Mouse (Mus musculus): ENCODE data around the gene Ccdc88c. TPM values are rescaled to one million over a fixed set of nuclear protein-coding genes. Genes with fewer than 3 reads are reported as not detected.

The Ccdc88c gene
- polyA plus RNA-seq, 1 experiment from 2014 or later: 2.3 TPM

- no peak overlapping the region for H3K4me2 ChIP-seq
- H3K27ac ChIP-seq (ENCODE audit: poor library complexity, severe bottlenecking): no peak overlapping the region
- peaks cover 6% of the 10 kb centered on the region; the same call in 1 of the 2 replicates for H3K36me3 ChIP-seq
- no peak for ATAC-seq (ENCODE audit: insufficient number of reproducible peaks, low FRiP score)
- WGBS: 90% methylated on average over 21 of the region's 21 CpGs
- H3K4me3 ChIP-seq: no peak overlapping the region
- H3K9me3 ChIP-seq (replicated peaks): no peaks in the 10 kb centered on the region
- H3K27me3 ChIP-seq (replicated peaks): peaks cover 87% of the 10 kb centered on the region
- no peak overlapping the region for H3K9ac ChIP-seq
- H3K4me1 ChIP-seq (replicated peaks): no peaks in the 10 kb centered on the region
Measured at GRCm38 (mm10) chr12:100944921-100945336, 83.9 kb downstream of the Ccdc88c start.

- Histone ChIP-seq H3K9me3 (replicated peaks) (no peaks in the 10 kb centered on the region), H3K4me1 (replicated peaks) (no peaks in the 10 kb centered on the region), H3K4me2 (no peak overlapping the region), H3K36me3 (peaks cover 6% of the 10 kb centered on the region; the same call in 1 of the 2 replicates), H3K9ac (no peak overlapping the region), H3K27ac (ENCODE audit: poor library complexity, severe bottlenecking) (no peak overlapping the region), H3K4me3 (no peak overlapping the region), H3K27me3 (replicated peaks) (peaks cover 82% of the 10 kb centered on the region)
- ATAC-seq (ENCODE audit: insufficient number of reproducible peaks, low FRiP score): no peak
- WGBS: 82% methylated on average over 4 of the region's 4 CpGs
Measured at GRCm38 (mm10) chr12:100943146-100943545, 85.7 kb downstream of the Ccdc88c start.

GRCm38 (mm10) chr12:100941361-100941760 is 87.5 kb downstream of the Ccdc88c start:
- 75% methylated on average over 3 of the region's 3 CpGs for WGBS
- Histone ChIP-seq H3K4me1 (replicated peaks) (no peaks in the 10 kb centered on the region), H3K9ac (no peak overlapping the region), H3K36me3 (peaks cover under 1% of the 10 kb centered on the region; the same call in 1 of the 2 replicates), H3K27ac (ENCODE audit: poor library complexity, severe bottlenecking) (no peak overlapping the region), H3K27me3 (replicated peaks) (peaks cover 76% of the 10 kb centered on the region), H3K4me3 (no peak overlapping the region), H3K4me2 (no peak overlapping the region), H3K9me3 (replicated peaks) (no peaks in the 10 kb centered on the region)
- ATAC-seq (ENCODE audit: insufficient number of reproducible peaks, low FRiP score): no peak

GRCm38 (mm10) chr12:100937441-100938360 is 91.2 kb downstream of the Ccdc88c start:
- H3K9me3 ChIP-seq (replicated peaks): no peaks in the 10 kb centered on the region
- 73% methylated on average over 21 of the region's 21 CpGs for WGBS
- peaks cover 40% of the 10 kb centered on the region for H3K27me3 ChIP-seq (replicated peaks)
- no peak overlapping the region for H3K27ac ChIP-seq (ENCODE audit: poor library complexity, severe bottlenecking)
- H3K36me3 ChIP-seq: no peaks in the 10 kb centered on the region
- no peak; the same call in 1 of the 2 replicates for ATAC-seq (ENCODE audit: insufficient number of reproducible peaks, low FRiP score)
- H3K9ac ChIP-seq: no peak overlapping the region
- H3K4me3 ChIP-seq: no peak overlapping the region
- no peaks in the 10 kb centered on the region; the same call in 1 of the 2 replicates for H3K4me1 ChIP-seq (replicated peaks)
- H3K4me2 ChIP-seq: no peak overlapping the region

- no peak for ATAC-seq (ENCODE audit: insufficient number of reproducible peaks, low FRiP score)
- no peak overlapping the region for H3K9ac ChIP-seq
- H3K9me3 ChIP-seq (replicated peaks): no peaks in the 10 kb centered on the region
- 83% methylated on average over 4 of the region's 4 CpGs for WGBS
- H3K4me3 ChIP-seq: no peak overlapping the region
- H3K36me3 ChIP-seq: no peaks in the 10 kb centered on the region
- H3K27me3 ChIP-seq (replicated peaks): peaks cover 36% of the 10 kb centered on the region
- no peaks in the 10 kb centered on the region; the same call in 1 of the 2 replicates for H3K4me1 ChIP-seq (replicated peaks)
- no peak overlapping the region for H3K27ac ChIP-seq (ENCODE audit: poor library complexity, severe bottlenecking)
- H3K4me2 ChIP-seq: no peak overlapping the region
Measured at GRCm38 (mm10) chr12:100936737-100937136, 92.1 kb downstream of the Ccdc88c start.

GRCm38 (mm10) chr12:100936116-100936515 is 92.7 kb downstream of the Ccdc88c start:
- no peak overlapping the region for H3K9ac ChIP-seq
- no peaks in the 10 kb centered on the region; the same call in 1 of the 2 replicates for H3K4me1 ChIP-seq (replicated peaks)
- H3K4me2 ChIP-seq: no peak overlapping the region
- no peaks in the 10 kb centered on the region for H3K36me3 ChIP-seq
- peak; percentile 44 for ATAC-seq (ENCODE audit: insufficient number of reproducible peaks, low FRiP score)
- H3K27ac ChIP-seq (ENCODE audit: poor library complexity, severe bottlenecking): no peak overlapping the region
- peaks cover 29% of the 10 kb centered on the region for H3K27me3 ChIP-seq (replicated peaks)
- 13% methylated on average over 2 of the region's 2 CpGs for WGBS
- H3K4me3 ChIP-seq: no peak overlapping the region
- H3K9me3 ChIP-seq (replicated peaks): no peaks in the 10 kb centered on the region

GRCm38 (mm10) chr12:100934796-100935195 is 94.1 kb downstream of the Ccdc88c start:
- Histone ChIP-seq H3K4me3 (no peak overlapping the region), H3K27me3 (replicated peaks) (peaks cover 25% of the 10 kb centered on the region), H3K4me2 (no peak overlapping the region), H3K27ac (ENCODE audit: poor library complexity, severe bottlenecking) (no peak overlapping the region), H3K36me3 (no peaks in the 10 kb centered on the region), H3K9ac (no peak overlapping the region), H3K9me3 (replicated peaks) (no peaks in the 10 kb centered on the region), H3K4me1 (replicated peaks) (no peaks in the 10 kb centered on the region; the same call in 1 of the 2 replicates)
- 56% methylated on average over 5 of the region's 5 CpGs for WGBS
- ATAC-seq (ENCODE audit: insufficient number of reproducible peaks, low FRiP score): no peak

- 94% methylated on average over 14 of the region's 14 CpGs for WGBS
- Histone ChIP-seq H3K27ac (ENCODE audit: poor library complexity, severe bottlenecking) (no peak overlapping the region), H3K4me3 (no peak overlapping the region), H3K4me1 (replicated peaks) (no peaks in the 10 kb centered on the region; the same call in 1 of the 2 replicates), H3K9me3 (replicated peaks) (no peaks in the 10 kb centered on the region), H3K27me3 (replicated peaks) (peaks cover 4% of the 10 kb centered on the region; the same call in 1 of the 2 replicates), H3K36me3 (no peaks in the 10 kb centered on the region), H3K9ac (no peak overlapping the region), H3K4me2 (no peak overlapping the region)
- no peak for ATAC-seq (ENCODE audit: insufficient number of reproducible peaks, low FRiP score)
Measured at GRCm38 (mm10) chr12:100931653-100932052, 97.2 kb downstream of the Ccdc88c start.

GRCm38 (mm10) chr12:100928286-100928685 is 100.6 kb downstream of the Ccdc88c start:
- Histone ChIP-seq H3K9me3 (replicated peaks) (no peaks in the 10 kb centered on the region), H3K36me3 (no peaks in the 10 kb centered on the region), H3K4me1 (replicated peaks) (no peaks in the 10 kb centered on the region), H3K27me3 (replicated peaks) (peaks cover 4% of the 10 kb centered on the region; the same call in 1 of the 2 replicates), H3K4me2 (no peak overlapping the region), H3K9ac (no peak overlapping the region), H3K4me3 (no peak overlapping the region), H3K27ac (ENCODE audit: poor library complexity, severe bottlenecking) (no peak overlapping the region)
- ATAC-seq (ENCODE audit: insufficient number of reproducible peaks, low FRiP score): no peak
- WGBS: 90% methylated on average over 9 of the region's 9 CpGs

GRCm38 (mm10) chr12:100925644-100926619 is 102.9 kb downstream of the Ccdc88c start:
- peaks cover 12% of the 10 kb centered on the region; the same call in 1 of the 2 replicates for H3K27me3 ChIP-seq (replicated peaks)
- no peak overlapping the region for H3K4me2 ChIP-seq
- no peaks in the 10 kb centered on the region for H3K36me3 ChIP-seq
- no peak overlapping the region for H3K9ac ChIP-seq
- H3K27ac ChIP-seq (ENCODE audit: poor library complexity, severe bottlenecking): no peak overlapping the region
- H3K4me3 ChIP-seq: no peak overlapping the region
- no peaks in the 10 kb centered on the region for H3K9me3 ChIP-seq (replicated peaks)
- no peaks in the 10 kb centered on the region for H3K4me1 ChIP-seq (replicated peaks)
- no peak; the same call in 1 of the 2 replicates for ATAC-seq (ENCODE audit: insufficient number of reproducible peaks, low FRiP score)
- 65% methylated on average over 14 of the region's 14 CpGs for WGBS

Measured in heart, embryonic 12.5 days (tissue).